Mouse (Mus musculus): ENCODE measurements around the gene Card10. TPM values are rescaled to one million over a fixed set of nuclear protein-coding genes. Genes with fewer than 3 reads are reported as not detected.

Card10 gene
- polyA plus RNA-seq, 1 experiment from 2014 or later: 4.3 TPM

DNA sequence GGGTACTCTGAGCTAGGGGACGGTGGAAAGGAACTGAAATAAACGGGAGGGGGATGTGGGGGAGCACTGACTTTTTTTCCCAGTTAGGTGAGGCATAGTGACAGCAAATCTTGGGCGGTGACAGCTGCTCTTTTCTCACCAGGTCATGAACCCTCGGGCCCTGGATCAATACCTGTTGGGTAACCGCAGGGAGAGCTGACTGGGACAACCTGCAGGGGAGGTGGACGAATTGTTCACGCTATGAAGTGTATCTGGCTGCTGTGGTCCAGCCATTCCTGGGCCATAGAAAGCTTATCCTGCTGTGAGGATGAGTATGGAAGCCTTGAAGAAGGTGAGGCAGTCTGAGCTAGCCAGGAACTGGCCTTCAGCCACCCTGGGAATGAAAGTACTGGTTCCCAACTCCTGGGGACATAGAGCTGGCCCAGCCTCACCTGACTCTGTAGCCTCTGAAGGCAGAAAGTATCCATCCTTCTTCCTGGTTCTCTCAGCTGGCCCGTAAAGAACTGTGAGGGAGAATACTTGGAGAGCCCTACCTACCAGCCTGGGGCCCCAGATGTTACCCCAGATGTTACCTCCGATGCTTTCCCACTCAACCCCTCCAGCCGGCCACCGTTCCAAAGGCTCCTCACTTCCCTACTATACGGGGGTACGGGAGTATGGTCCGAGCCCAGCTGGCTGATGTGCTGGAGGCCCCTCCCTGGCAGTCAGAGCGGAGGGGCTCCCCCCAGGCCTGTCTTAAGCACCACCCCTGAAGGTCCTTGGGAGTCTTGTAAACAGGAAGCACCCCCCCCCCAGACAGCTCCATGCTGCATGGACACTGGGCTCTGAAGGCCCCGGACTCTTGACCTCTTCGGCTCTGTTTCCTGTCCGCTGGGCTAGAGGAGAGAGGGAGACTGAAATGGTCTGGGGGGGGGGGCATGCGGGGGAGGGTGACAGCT is 29.1 kb upstream of the Card10 start:
- H3K27me3 ChIP-seq (ENCODE audit: insufficient read depth, poor library complexity, severe bottlenecking): peaks cover 19% of the 10 kb centered on the region
- peak overlapping the region; percentile 21 for H3K4me3 ChIP-seq
- DNase-seq (ENCODE audit: low spot score): peak; percentile 53
- H3K4me1 ChIP-seq (replicated peaks): peaks cover 65% of the 10 kb centered on the region
- H3K36me3 ChIP-seq: no peaks in the 10 kb centered on the region
- peaks cover 4% of the 10 kb centered on the region; the same call in 1 of the 2 replicates for H3K9me3 ChIP-seq
- H3K27ac ChIP-seq: peak overlapping the region; percentile 92
- WGBS: 47% methylated on average over 19 of the region's 19 CpGs

DNA sequence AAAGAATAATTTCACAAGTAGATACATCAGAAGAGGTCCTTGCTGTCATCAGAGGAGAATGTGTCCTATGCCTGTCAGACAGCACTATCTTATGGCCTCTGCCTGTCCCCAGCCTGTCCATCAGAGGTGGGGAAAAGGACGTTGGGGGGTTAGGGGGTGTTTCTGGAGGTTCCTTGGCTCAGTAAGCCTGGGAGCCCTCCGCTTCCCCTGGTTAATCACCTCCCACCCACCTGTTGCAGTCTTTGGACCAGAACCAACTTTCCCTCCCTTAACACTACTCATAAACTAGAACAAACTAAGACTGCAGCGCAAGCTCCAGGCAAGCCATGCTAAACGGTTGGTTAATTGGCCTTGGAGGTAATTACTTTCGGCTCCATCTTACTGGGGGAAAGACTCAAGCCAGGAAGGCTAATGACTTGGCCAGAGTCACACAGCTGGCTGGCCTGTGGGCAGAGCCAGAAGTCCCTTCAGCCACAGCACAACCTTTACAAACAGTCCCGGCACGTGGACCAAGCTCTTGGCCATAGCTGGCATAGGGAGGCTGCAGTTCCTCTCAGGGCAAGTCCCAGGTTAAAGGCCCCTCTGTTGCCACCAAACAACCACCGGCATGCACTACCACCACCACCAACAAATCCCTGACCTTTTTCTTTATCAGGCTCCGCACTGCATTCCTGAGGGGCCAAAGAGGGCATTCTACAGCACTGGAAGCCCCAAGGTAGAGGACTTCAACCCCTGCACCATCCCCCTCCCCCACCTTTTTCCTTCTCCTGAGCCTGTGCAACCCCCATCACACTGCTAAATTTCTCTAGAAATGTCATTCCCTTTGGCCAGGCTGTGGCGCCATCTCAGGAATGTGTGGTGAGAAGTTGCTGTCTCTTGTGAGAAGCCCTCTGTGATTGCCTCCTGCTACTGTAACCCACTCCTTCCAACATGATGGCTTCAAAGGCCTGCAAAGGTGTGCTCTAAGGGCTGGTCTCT is 28.2 kb upstream of the Card10 start:
- H3K36me3 ChIP-seq: no peaks in the 10 kb centered on the region
- H3K27ac ChIP-seq: peak overlapping the region; percentile 92; the same call in 1 of the 2 replicates
- no peaks in the 10 kb centered on the region for H3K9me3 ChIP-seq
- 73% methylated on average over 10 of the region's 10 CpGs for WGBS
- peaks cover 24% of the 10 kb centered on the region for H3K27me3 ChIP-seq (ENCODE audit: insufficient read depth, poor library complexity, severe bottlenecking)
- peaks cover 63% of the 10 kb centered on the region for H3K4me1 ChIP-seq (replicated peaks)
- no peak for DNase-seq (ENCODE audit: low spot score)
- no peak overlapping the region for H3K4me3 ChIP-seq

DNA sequence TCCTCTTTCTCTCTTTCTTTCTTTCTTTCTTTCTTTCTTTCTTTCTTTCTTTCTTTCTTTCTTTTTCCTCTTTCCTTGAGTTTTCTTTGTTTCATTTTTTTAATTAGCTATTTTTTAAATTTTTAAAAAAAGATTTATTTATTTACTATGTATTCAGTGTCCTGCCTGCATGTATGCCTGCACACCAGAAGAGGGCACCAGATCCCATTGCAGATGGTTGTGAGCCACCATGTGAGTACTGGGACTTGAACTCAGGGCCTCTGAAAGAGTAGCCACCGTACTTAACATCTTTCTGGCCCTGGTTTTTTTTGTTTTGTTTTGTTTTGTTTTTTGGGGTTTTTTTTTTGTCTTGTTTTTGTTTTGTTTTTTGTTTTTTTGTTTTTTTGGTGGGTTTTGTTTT is 26.8 kb upstream of the Card10 start:
- Histone ChIP-seq H3K27me3 (ENCODE audit: insufficient read depth, poor library complexity, severe bottlenecking) (peaks cover 24% of the 10 kb centered on the region), H3K4me1 (replicated peaks) (peaks cover 49% of the 10 kb centered on the region), H3K36me3 (no peaks in the 10 kb centered on the region), H3K9me3 (no peaks in the 10 kb centered on the region), H3K4me3 (no peak overlapping the region), H3K27ac (no peak overlapping the region)
- 90% methylated on average over 1 of the region's 1 CpGs for WGBS
- no peak for DNase-seq (ENCODE audit: low spot score)

DNA sequence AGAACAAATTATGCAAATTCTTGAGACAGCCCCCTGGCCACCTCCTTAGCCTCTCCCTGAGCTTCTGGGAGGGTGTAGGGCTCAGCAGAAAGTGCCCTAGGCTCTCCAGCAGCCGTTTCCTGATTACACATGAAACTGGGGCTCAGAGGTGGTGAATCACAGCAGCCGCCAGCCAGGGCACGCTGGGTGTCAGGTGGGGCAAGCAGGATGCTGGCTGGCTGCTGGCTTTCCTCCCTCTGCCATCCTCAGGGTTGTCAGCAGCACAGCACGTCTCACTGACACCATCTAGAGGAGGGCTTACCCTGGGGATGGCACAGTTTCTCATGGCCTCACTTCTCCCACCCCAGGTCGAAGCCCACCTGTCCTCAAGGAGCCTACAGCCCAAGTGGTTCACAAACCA is 25.5 kb upstream of the Card10 start:
- WGBS: 17% methylated on average over 5 of the region's 5 CpGs
- 0 out of 2 replicates have a peak overlapping the region, but pooled peaks have one; percentile 6 for H3K27ac ChIP-seq
- no peak overlapping the region for H3K4me3 ChIP-seq
- H3K4me1 ChIP-seq (replicated peaks): peaks cover 36% of the 10 kb centered on the region
- peaks cover 27% of the 10 kb centered on the region for H3K27me3 ChIP-seq (ENCODE audit: insufficient read depth, poor library complexity, severe bottlenecking)
- DNase-seq (ENCODE audit: low spot score): no peak
- H3K36me3 ChIP-seq: no peaks in the 10 kb centered on the region
- H3K9me3 ChIP-seq: no peaks in the 10 kb centered on the region

DNA sequence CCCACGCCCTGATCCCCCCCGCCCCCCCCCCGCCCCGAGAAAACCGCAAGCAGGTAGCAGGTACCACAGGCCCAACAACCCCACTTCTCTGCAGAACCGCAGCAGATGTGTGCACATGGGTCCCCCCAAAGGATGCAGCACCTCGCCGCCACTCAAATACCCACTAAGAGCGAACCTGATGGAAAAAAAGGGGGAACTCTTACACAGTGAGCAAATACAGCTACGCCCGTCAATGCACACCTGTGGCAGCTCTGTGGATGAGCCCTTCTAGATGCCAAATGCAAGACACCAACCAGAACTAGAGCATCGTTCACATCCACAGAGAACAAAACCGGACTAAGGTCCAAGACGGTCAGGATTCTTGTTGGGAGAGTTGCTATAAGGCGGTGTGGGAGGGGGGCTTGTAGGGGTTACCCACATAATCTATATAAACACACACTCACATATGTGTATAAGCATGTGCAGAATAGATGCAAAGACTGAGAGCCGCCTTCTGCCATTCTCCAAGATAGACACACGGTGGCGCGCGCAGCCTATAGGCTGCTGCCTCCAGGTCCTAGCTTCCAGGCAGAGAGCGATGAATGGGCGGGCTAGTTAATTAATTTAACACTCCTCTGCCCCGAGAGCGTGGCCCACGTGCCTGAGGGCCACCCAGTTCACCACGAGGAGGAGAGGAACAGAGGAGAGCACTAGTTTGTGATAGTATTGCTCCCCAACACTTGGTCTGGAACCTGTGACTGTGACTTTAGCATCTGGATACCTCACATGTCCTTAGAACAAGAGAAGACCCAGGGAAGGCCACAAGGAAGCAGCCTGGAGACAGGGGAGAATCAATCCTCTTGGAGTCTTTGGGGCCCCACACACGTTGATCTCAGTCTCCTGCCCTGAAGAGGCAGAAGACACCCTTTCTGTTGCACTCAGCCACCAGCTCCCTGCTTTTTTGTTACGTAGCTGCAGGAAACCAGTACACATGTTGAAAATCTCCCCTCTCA is 23.7 kb upstream of the Card10 start:
- WGBS: 23% methylated on average over 28 of the region's 28 CpGs
- Histone ChIP-seq H3K27ac (peak overlapping the region; percentile 0; the same call in 1 of the 2 replicates), H3K27me3 (ENCODE audit: insufficient read depth, poor library complexity, severe bottlenecking) (peaks cover 27% of the 10 kb centered on the region), H3K9me3 (no peaks in the 10 kb centered on the region), H3K4me3 (no peak overlapping the region), H3K4me1 (replicated peaks) (peaks cover 18% of the 10 kb centered on the region), H3K36me3 (no peaks in the 10 kb centered on the region)
- peak; percentile 78 for DNase-seq (ENCODE audit: low spot score)

DNA sequence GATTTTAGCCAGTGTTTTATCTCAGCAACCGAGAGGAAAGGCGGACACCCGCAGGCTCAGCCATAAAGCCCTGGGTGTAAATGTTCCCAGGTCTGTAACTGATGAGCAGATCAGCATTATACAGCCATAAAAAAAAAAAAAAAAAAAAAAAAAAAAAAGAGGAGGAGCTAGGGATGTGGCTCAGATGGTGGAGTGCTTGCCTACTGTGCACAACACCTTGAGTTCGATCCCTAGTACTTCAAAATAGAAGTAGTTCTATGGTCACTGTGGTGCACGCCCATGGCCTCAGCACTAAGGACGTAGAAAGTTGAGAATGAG is 13.2 kb upstream of the Card10 start:
- Histone ChIP-seq H3K27ac (no peak overlapping the region), H3K4me3 (no peak overlapping the region), H3K9me3 (no peaks in the 10 kb centered on the region), H3K27me3 (ENCODE audit: insufficient read depth, poor library complexity, severe bottlenecking) (peaks cover 9% of the 10 kb centered on the region), H3K4me1 (replicated peaks) (no peaks in the 10 kb centered on the region; the same call in 1 of the 2 replicates), H3K36me3 (no peaks in the 10 kb centered on the region)
- 79% methylated on average over 6 of the region's 6 CpGs for WGBS
- DNase-seq (ENCODE audit: low spot score): no peak

DNA sequence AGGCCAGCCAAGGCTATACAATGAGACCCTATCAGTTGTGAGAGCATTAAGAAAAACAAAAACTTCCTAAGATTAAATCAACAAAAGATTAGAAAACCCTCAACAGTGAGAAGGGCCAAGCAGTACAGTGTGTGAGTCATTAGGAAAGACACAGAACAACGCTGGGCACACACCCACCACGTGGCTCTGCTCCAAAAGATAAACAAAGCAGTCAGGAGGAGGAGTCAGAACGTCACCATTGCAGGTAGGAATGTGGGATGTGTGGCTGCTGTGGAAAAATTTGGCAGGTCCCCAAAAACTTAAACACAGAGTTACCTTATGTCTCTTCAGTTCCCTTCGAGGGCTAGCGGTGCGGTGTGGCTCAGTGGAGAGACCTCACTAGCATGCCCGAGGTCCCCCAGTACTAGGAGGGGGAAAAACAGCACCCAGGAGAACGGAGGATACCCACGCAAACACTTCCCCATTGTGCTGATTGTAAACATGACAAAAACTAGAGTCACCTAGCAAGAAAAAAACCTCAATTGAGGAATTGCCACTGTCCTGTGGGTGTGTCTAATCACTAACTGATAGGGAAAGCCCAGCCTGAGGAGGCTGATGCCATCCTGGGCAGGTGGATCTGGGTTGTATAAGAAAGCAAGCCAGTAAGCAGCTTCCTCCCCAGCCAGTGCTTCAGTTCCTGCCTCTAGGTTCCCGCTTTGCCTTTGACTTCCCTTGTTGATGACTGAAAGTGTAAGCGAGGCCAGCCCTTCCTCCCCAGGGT is 12.7 kb upstream of the Card10 start:
- Histone ChIP-seq H3K9me3 (no peaks in the 10 kb centered on the region), H3K4me3 (no peak overlapping the region), H3K36me3 (no peaks in the 10 kb centered on the region), H3K27ac (no peak overlapping the region), H3K27me3 (ENCODE audit: insufficient read depth, poor library complexity, severe bottlenecking) (peaks cover 4% of the 10 kb centered on the region; the same call in 1 of the 2 replicates), H3K4me1 (replicated peaks) (no peaks in the 10 kb centered on the region; the same call in 1 of the 2 replicates)
- whole genome bisulfite sequencing: 66% methylated on average over 11 of the region's 11 CpGs
- no peak for DNase-seq (ENCODE audit: low spot score)

DNA sequence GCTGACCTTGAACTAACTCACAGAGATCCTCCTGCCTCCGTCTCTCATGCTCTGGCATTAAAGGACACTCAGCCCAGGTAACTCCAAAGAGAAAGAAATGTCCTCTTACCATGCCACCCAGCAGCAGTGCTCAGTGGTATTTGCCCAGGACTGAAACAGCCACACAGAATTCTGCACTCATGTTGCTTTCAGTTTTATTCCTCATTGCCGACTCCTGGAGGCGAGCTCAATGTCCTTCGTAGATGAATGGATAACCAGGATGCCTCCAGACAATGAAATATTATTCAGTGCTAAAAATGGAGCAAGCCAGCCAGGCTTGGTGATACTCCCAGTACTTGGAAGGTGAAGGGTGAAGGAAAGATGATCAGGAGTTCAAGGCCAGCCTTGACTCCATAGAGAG is 10.8 kb upstream of the Card10 start:
- H3K27ac ChIP-seq: no peak overlapping the region
- H3K27me3 ChIP-seq (ENCODE audit: insufficient read depth, poor library complexity, severe bottlenecking): no peaks in the 10 kb centered on the region; the same call in 1 of the 2 replicates
- no peaks in the 10 kb centered on the region for H3K36me3 ChIP-seq
- no peaks in the 10 kb centered on the region for H3K9me3 ChIP-seq
- WGBS: 91% methylated on average over 4 of the region's 4 CpGs
- DNase-seq (ENCODE audit: low spot score): no peak
- H3K4me1 ChIP-seq (replicated peaks): no peaks in the 10 kb centered on the region; the same call in 1 of the 2 replicates
- H3K4me3 ChIP-seq: no peak overlapping the region

DNA sequence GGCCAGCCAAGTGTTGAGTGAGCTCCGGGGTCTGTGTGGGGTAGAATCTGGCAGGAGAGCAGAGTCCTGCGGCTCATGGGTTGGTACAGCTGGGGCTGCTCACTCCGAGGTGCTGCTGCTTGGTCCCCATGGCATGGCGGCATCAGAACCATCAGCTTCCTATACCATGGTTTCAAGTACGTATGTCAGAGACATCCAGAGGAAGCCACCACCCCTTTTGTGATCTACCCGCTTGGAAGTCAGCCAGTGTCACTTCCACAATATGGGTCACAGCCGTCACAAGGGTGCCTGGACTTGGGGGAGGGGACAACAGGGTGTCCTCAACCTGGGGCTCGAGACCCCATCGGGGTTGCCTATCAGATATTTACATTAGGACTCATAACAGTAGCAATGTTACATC is 7.3 kb upstream of the Card10 start:
- Histone ChIP-seq H3K36me3 (no peaks in the 10 kb centered on the region), H3K4me3 (no peak overlapping the region), H3K4me1 (replicated peaks) (peaks cover 7% of the 10 kb centered on the region; the same call in 1 of the 2 replicates), H3K27me3 (ENCODE audit: insufficient read depth, poor library complexity, severe bottlenecking) (peaks cover 23% of the 10 kb centered on the region), H3K9me3 (no peaks in the 10 kb centered on the region), H3K27ac (no peak overlapping the region)
- DNase-seq (ENCODE audit: low spot score): no peak
- 85% methylated on average over 9 of the region's 9 CpGs for WGBS

DNA sequence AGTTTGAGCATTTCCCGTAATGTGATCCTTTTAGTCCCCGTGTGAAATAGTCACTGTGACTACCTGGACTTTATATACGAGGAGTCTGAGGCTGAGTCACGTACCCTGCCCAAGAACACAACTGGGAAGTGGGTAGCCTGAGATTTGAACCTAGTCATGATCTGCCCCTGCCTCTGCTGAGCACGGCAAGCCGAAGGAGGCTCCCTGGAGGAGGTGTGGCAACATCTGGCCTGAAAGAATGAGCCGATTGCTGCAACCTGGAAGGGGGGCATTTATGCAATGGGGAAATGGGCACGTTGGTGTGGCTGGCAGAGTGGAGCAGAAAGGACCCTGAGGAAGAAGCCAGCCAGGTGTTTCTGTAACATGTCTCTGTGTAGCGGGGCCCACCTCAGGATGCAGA is 6.9 kb upstream of the Card10 start:
- 72% methylated on average over 9 of the region's 9 CpGs for WGBS
- H3K9me3 ChIP-seq: no peaks in the 10 kb centered on the region
- no peaks in the 10 kb centered on the region for H3K36me3 ChIP-seq
- no peak overlapping the region for H3K4me3 ChIP-seq
- no peak for DNase-seq (ENCODE audit: low spot score)
- peaks cover 7% of the 10 kb centered on the region; the same call in 1 of the 2 replicates for H3K4me1 ChIP-seq (replicated peaks)
- H3K27ac ChIP-seq: no peak overlapping the region
- peaks cover 27% of the 10 kb centered on the region for H3K27me3 ChIP-seq (ENCODE audit: insufficient read depth, poor library complexity, severe bottlenecking)

DNA sequence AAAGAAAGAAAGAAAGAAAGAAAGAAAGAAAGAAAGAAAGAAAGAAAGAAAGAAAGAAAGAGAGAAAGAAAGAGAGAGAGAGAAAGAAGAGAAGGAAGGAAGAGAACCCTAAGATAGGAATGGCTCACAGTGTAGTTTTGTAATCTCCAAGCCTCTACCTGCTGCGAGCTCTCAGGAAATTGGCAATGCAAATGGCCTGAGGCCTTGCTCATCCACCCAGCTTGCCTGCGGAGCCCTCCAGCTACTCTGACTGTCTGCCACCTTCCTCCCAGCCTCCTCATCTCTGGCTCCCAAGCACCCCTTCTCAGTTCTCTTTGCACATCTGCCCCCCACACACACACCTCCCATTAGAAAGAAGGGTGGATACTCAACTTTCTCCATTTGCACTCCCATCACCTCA is 6.1 kb upstream of the Card10 start:
- Histone ChIP-seq H3K36me3 (no peaks in the 10 kb centered on the region), H3K9me3 (no peaks in the 10 kb centered on the region), H3K4me3 (no peak overlapping the region), H3K27me3 (ENCODE audit: insufficient read depth, poor library complexity, severe bottlenecking) (peaks cover 34% of the 10 kb centered on the region), H3K27ac (no peak overlapping the region), H3K4me1 (replicated peaks) (peaks cover 14% of the 10 kb centered on the region)
- no peak for DNase-seq (ENCODE audit: low spot score)
- 77% methylated on average over 2 of the region's 2 CpGs for WGBS
